8 mouse cellular contexts compared by ENCODE assay signal in genomic region chr7:102267113-102267579, GRCm38 (mm10). TPM values are rescaled to one million over a fixed set of nuclear protein-coding genes. Genes with fewer than 3 reads are reported as not detected.
DNase-seq lines count a peak whose midpoint lies in the region; ATAC-seq and TF ChIP-seq lines count a peak whose summit lies in the region.

No protein-coding gene starts in this region.

- H3K4me2 ChIP-seq in heart, embryonic 13.5 days = peak overlapping the region; percentile 88
- peak overlapping the region; percentile 96 for H3K4me2 ChIP-seq in liver, embryonic 11.5 days
- H3K4me2 ChIP-seq in myocyte (ENCODE audit: low read depth) = peak overlapping the region; percentile 68

- peak overlapping the region; percentile 88 for H3K9ac ChIP-seq in heart, embryonic 13.5 days
- H3K9ac ChIP-seq in liver, embryonic 11.5 days (ENCODE audit: low read depth, low read length) = peak overlapping the region; percentile 86

- TF ChIP-seq POLR2A in myocyte (IDR thresholded peaks at IDR 0.05; ENCODE audit: insufficient read length, low read depth) = no peak

- H3ac ChIP-seq in myocyte (ENCODE audit: control insufficient read depth, insufficient read length) = peak overlapping the region; percentile 77

- ATAC-seq in CD4-positive, CD25-positive, alpha-beta regulatory T cell, adult 4 months = peak; percentile 75
- peak; percentile 84 for ATAC-seq in erythroid progenitor cell, adult 5-6 weeks (replicated peaks; ENCODE audit: low FRiP score, poor library complexity, severe bottlenecking)
- peak; percentile 74 for ATAC-seq in heart, embryonic 13.5 days (ENCODE audit: extremely low read depth, insufficient number of reproducible peaks, low FRiP score, low TSS enrichment)
- peak; percentile 84 for ATAC-seq in liver, embryonic 11.5 days (replicated peaks; ENCODE audit: low FRiP score)

- no peaks in the 10 kb centered on the region for H3K9me3 ChIP-seq in heart, embryonic 13.5 days
- H3K9me3 ChIP-seq in liver, embryonic 11.5 days (ENCODE audit: control insufficient read depth, low read length) = no peaks in the 10 kb centered on the region

- H3K4me3 ChIP-seq in brown adipose tissue, adult 24 weeks (ENCODE audit: insufficient read depth, low read depth, low read length) = peak overlapping the region; percentile 73
- H3K4me3 ChIP-seq in heart, embryonic 13.5 days = peak overlapping the region; percentile 85
- H3K4me3 ChIP-seq in liver, embryonic 11.5 days (ENCODE audit: low read depth, low read length) = peak overlapping the region; percentile 81
- peak overlapping the region; percentile 34 for H3K4me3 ChIP-seq in myocyte

- H3K36me3 ChIP-seq in heart, embryonic 13.5 days = no peaks in the 10 kb centered on the region
- H3K36me3 ChIP-seq in liver, embryonic 11.5 days (ENCODE audit: control insufficient read depth, insufficient read depth, low read length) = no peaks in the 10 kb centered on the region
- no peaks in the 10 kb centered on the region for H3K36me3 ChIP-seq in myocyte (ENCODE audit: control insufficient read depth, insufficient read depth)

- H3K27me3 ChIP-seq in heart, embryonic 13.5 days (replicated peaks) = peaks cover 28% of the 10 kb centered on the region
- no peaks in the 10 kb centered on the region for H3K27me3 ChIP-seq in liver, embryonic 11.5 days (replicated peaks; ENCODE audit: control insufficient read depth, insufficient read depth, low read length)
- H3K27me3 ChIP-seq in myocyte (ENCODE audit: control insufficient read depth, insufficient read depth, insufficient read length) = no peaks in the 10 kb centered on the region

- under 1% methylated on average over 34 of the region's 34 CpGs for WGBS in heart, embryonic 13.5 days
- WGBS in liver, embryonic 11.5 days = under 1% methylated on average over 34 of the region's 34 CpGs

- peak; percentile 97 for DNase-seq in kidney, postnatal 10 days
- peak; percentile 93 for DNase-seq in liver, embryonic 11.5 days (ENCODE audit: low spot score)
- peak; percentile 96 to 99 for DNase-seq in spleen, postnatal 4 days (ENCODE audit: low spot score in 2 of 2)

- peaks cover 4% of the 10 kb centered on the region for H3K79me2 ChIP-seq in myocyte (ENCODE audit: control insufficient read depth, insufficient read depth)

- H3K4me1 ChIP-seq in brown adipose tissue, adult 24 weeks (ENCODE audit: control insufficient read depth, insufficient read depth, insufficient read length, low read length) = peaks cover 15% of the 10 kb centered on the region; the same call in 1 of the 2 replicates
- H3K4me1 ChIP-seq in heart, embryonic 13.5 days = peaks cover 24% of the 10 kb centered on the region
- peaks cover 32% of the 10 kb centered on the region for H3K4me1 ChIP-seq in liver, embryonic 11.5 days (replicated peaks; ENCODE audit: control insufficient read depth, insufficient read depth, low read length)

- no peak overlapping the region for H3K27ac ChIP-seq in brown adipose tissue, adult 24 weeks (replicated peaks; ENCODE audit: low read depth, low read length)
- H3K27ac ChIP-seq in heart, embryonic 13.5 days (replicated peaks) = peak overlapping the region; percentile 50
- peak overlapping the region; percentile 68 for H3K27ac ChIP-seq in liver, embryonic 11.5 days (ENCODE audit: low read depth, low read length)

TF ChIP-seq in myocyte, 11 proteins besides CTCF, POLR2A, EP300 and RAD21:
- peak; percentile 6 for TF ChIP-seq E2F4 (IDR thresholded peaks at IDR 0.05; ENCODE audit: insufficient read depth)
- TF ChIP-seq USF1 (IDR thresholded peaks at IDR 0.05; ENCODE audit: low read depth) = no peak
TF ChIP-seq in myocyte: peak in this region for 1.

RNA-seq across cellular contexts. Expression of gene Stim1, which starts 0.5 kb away (rescaled TPM):
- 10 to 100 TPM; 48.9 to 54.7 TPM for polyA plus RNA-seq in CD4-positive, CD25-positive, alpha-beta regulatory T cell, adult 4 months (2017; shearing (Covaris generic))
- polyA plus RNA-seq in brown adipose tissue, adult 24 weeks (2012; ENCODE audit: insufficient read depth, insufficient read length, missing spikeins) = 46.5 and 52.6 TPM in 2 replicates
- total RNA-seq in erythroid progenitor cell, adult 5-6 weeks (2015; ENCODE audit: low replicate concordance) = 28.9 and 31.7 TPM in 2 replicates
- 45.2 and 72.3 TPM in 2 replicates for total RNA-seq in erythroid progenitor cell, adult 5-6 weeks (2017; ENCODE audit: low replicate concordance)
- 11.7 and 13.0 TPM in 2 replicates for polyA plus RNA-seq in heart, embryonic 13.5 days (2015; fragmentation: Nextera tagmentation; extraction: Ambion mirVana)
- 22.0 and 23.3 TPM in 2 replicates for polyA plus RNA-seq in liver, embryonic 11.5 days (2014; fragmentation: Nextera tagmentation; extraction: Ambion mirVana)
- 37.0 TPM for polyA plus RNA-seq in myocyte (2012; fragmentation: generic; extraction: Trizol)

RNA-seq across cellular contexts. Expression of gene Rhog, which starts 11.3 kb away (rescaled TPM):
- polyA plus RNA-seq in CD4-positive, CD25-positive, alpha-beta regulatory T cell, adult 4 months (2017; shearing (Covaris generic)) = 100 to 1,000 TPM; 146 to 173 TPM
- polyA plus RNA-seq in brown adipose tissue, adult 24 weeks (2012; ENCODE audit: insufficient read depth, insufficient read length, missing spikeins) = 25.4 and 29.6 TPM in 2 replicates
- 125 and 176 TPM in 2 replicates for total RNA-seq in erythroid progenitor cell, adult 5-6 weeks (2015; ENCODE audit: low replicate concordance)
- 27.1 and 35.6 TPM in 2 replicates for total RNA-seq in erythroid progenitor cell, adult 5-6 weeks (2017; ENCODE audit: low replicate concordance)
- 43.8 and 46.5 TPM in 2 replicates for polyA plus RNA-seq in heart, embryonic 13.5 days (2015; fragmentation: Nextera tagmentation; extraction: Ambion mirVana)
- polyA plus RNA-seq in liver, embryonic 11.5 days (2014; fragmentation: Nextera tagmentation; extraction: Ambion mirVana) = 76.8 and 81.1 TPM in 2 replicates
- 62.6 TPM for polyA plus RNA-seq in myocyte (2012; fragmentation: generic; extraction: Trizol)

RNA-seq across cellular contexts. Expression of gene Pgap2, which starts 57.1 kb away (rescaled TPM):
- 10 to 100 TPM; 46.8 to 60.4 TPM for polyA plus RNA-seq in CD4-positive, CD25-positive, alpha-beta regulatory T cell, adult 4 months (2017; shearing (Covaris generic))
- polyA plus RNA-seq in brown adipose tissue, adult 24 weeks (2012; ENCODE audit: insufficient read depth, insufficient read length, missing spikeins) = 39.2 and 54.0 TPM in 2 replicates
- total RNA-seq in erythroid progenitor cell, adult 5-6 weeks (2015; ENCODE audit: low replicate concordance) = 15.1 and 31.4 TPM in 2 replicates
- total RNA-seq in erythroid progenitor cell, adult 5-6 weeks (2017; ENCODE audit: low replicate concordance) = 6.5 and 16.3 TPM in 2 replicates
- polyA plus RNA-seq in heart, embryonic 13.5 days (2015; fragmentation: Nextera tagmentation; extraction: Ambion mirVana) = 56.3 and 61.3 TPM in 2 replicates
- polyA plus RNA-seq in liver, embryonic 11.5 days (2014; fragmentation: Nextera tagmentation; extraction: Ambion mirVana) = 40.0 and 45.5 TPM in 2 replicates
- polyA plus RNA-seq in myocyte (2012; fragmentation: generic; extraction: Trizol) = 33.3 TPM

RNA-seq across cellular contexts. Expression of gene Nup98, which starts 57.2 kb away (rescaled TPM):
- polyA plus RNA-seq in CD4-positive, CD25-positive, alpha-beta regulatory T cell, adult 4 months (2017; shearing (Covaris generic)) = 10 to 100 TPM; 37.2 to 39.6 TPM
- polyA plus RNA-seq in brown adipose tissue, adult 24 weeks (2012; ENCODE audit: insufficient read depth, insufficient read length, missing spikeins) = 10.3 and 12.3 TPM in 2 replicates
- 63.8 and 64.6 TPM in 2 replicates for total RNA-seq in erythroid progenitor cell, adult 5-6 weeks (2015; ENCODE audit: low replicate concordance)
- total RNA-seq in erythroid progenitor cell, adult 5-6 weeks (2017; ENCODE audit: low replicate concordance) = 53.6 and 64.2 TPM in 2 replicates
- polyA plus RNA-seq in heart, embryonic 13.5 days (2015; fragmentation: Nextera tagmentation; extraction: Ambion mirVana) = 21.1 and 22.0 TPM in 2 replicates
- polyA plus RNA-seq in liver, embryonic 11.5 days (2014; fragmentation: Nextera tagmentation; extraction: Ambion mirVana) = 42.0 and 45.8 TPM in 2 replicates
- polyA plus RNA-seq in myocyte (2012; fragmentation: generic; extraction: Trizol) = 16.1 TPM

Comparison
In these comparisons a context has a peak if more than half of its experiments do, and no peak if none do; other contexts are left out.
1. H3K4me3 ChIP-seq: peak in every context shown above with its lines; median percentile 85 in heart, embryonic 13.5 days; 81 in liver, embryonic 11.5 days; 73 in brown adipose tissue, adult 24 weeks; 34 in myocyte.